Mouse (Mus musculus): ENCODE measurements around the gene Hadhb. TPM values are rescaled to one million over a fixed set of nuclear protein-coding genes. Genes with fewer than 3 reads are reported as not detected.

Gene Hadhb
- total RNA-seq, 4 experiments from 2014 or later: 363 to 499 (median 389) TPM

GRCm38 (mm10) chr5:30232271-30232971 lies 77.4 kb downstream of the Hadhb start, which contains the start of gene Selenoi:
TSS of gene Selenoi (plus strand) at chr5:30232581.
- DNase-seq (ENCODE audit: low spot score in 2 of 2): peak; percentile 99

DNA sequence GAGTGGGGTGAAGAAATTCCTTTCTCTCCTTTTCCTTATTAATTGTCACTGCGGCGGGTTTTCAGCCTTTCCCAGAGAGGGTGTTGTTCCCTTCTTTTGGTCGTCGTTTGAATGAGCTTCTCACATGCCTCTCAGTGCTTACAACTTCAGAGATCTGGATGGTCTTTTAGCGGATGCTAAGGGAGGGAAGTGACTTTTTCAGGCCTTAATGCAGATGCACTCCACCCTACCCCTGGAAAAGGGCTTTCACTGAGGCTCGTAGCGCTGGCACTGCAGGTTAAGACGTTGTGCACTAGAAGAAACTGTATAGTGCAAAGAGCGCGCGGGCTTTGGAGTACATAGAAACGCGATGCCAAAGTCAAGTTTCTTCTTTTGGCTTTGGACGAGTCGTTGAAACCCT lies 78.0 kb downstream of the Hadhb start:
- DNase-seq (ENCODE audit: low spot score in 2 of 2): no peak

GRCm38 (mm10) chr5:30233979-30234378 lies 78.9 kb downstream of the Hadhb start:
- no peak for DNase-seq (ENCODE audit: low spot score in 2 of 2)

Small RNAs within 50 kb of the gene (microRNA-seq; reads per million reads assigned to microRNA genes)
- 4.2 reads per million for gene Mir1960

Other genes starting within 250 kb of the Hadhb start
- not detected for gene Il6, start 142.1 kb upstream of the Hadhb start, total RNA-seq (2022)
- 1 to 10 TPM in 1 of 4 experiments, under 1 TPM in 3; 0.51 to 1.0 (median 0.71) TPM for gene Tyms, start 81.6 kb upstream of the Hadhb start, total RNA-seq (2022)
- gene Garem2, start 50.1 kb upstream of the Hadhb start, total RNA-seq (2022): not detected
- gene 3110082J24Rik, start 49.2 kb upstream of the Hadhb start, total RNA-seq (2022): not detected
- gene Hadha, start 86 bp upstream of the Hadhb start, total RNA-seq (2022): 100 to 1,000 TPM; 282 to 349 (median 303) TPM
- gene Adgrf3, start 50.5 kb downstream of the Hadhb start, total RNA-seq (2022): not detected
- 10 to 100 TPM in 1 of 4 experiments, 1 to 10 TPM in 3; 7.4 to 10.8 (median 8.6) TPM for gene Selenoi, start 77.3 kb downstream of the Hadhb start, total RNA-seq (2022)
- not detected for gene Drc1, start 126.1 kb downstream of the Hadhb start, total RNA-seq (2022)

All from gastrocnemius, adult 8-10 months (tissue).